Mouse (Mus musculus) neutrophil, adult 59 days (primary cell): ENCODE results near the gene Mbd4. TPM values are rescaled to one million over a fixed set of nuclear protein-coding genes. Genes with fewer than 3 reads are reported as not detected.

Source experiments
- total RNA-seq, 2 experiments: library from RNA; stranded (reverse); gene quantifications; 1 replicate in 1 of 2; 2 replicates in 1 of 2; pipeline ENCODE4 v1.2.4; 2023

The Mbd4 gene
- 1 to 10 TPM; 8.9 to 9.1 TPM for total RNA-seq

GRCm38 (mm10) chr6:115853091-115853813, at the start of gene Mbd4, which contains the start of gene Ift122:
TSS of gene Mbd4 (minus strand) at chr6:115853371.
TSS of gene Ift122 (plus strand) at chr6:115853470.

GRCm38 (mm10) chr6:115838161-115838597, 15.0 kb downstream of the Mbd4 start, which contains the start of gene Efcab12:
TSS of gene Efcab12 (minus strand) at chr6:115838412.

GRCm38 (mm10) chr6:115808488-115809231, 44.5 kb downstream of the Mbd4 start, which contains the start of gene Rpl32:
TSS of gene Rpl32 (minus strand) at chr6:115808747.

Other genes with a start within 250 kb of the Mbd4 start
- 100 to 1,000 TPM; 246 to 249 TPM for gene Raf1, start 176.7 kb downstream of the Mbd4 start, total RNA-seq
- 10 to 100 TPM; 52.4 to 60.3 TPM for gene Tmem40, start 91.0 kb downstream of the Mbd4 start, total RNA-seq
- under 1 TPM; 0.38 to 0.40 TPM for gene Cand2, start 78.8 kb downstream of the Mbd4 start, total RNA-seq
- gene Rpl32, start 44.6 kb downstream of the Mbd4 start, total RNA-seq = 100 to 1,000 TPM; 874 to 985 TPM
- not detected for gene Efcab12, start 15.0 kb downstream of the Mbd4 start, total RNA-seq
- gene Ift122, start 99 bp upstream of the Mbd4 start, total RNA-seq = 1 to 10 TPM; 1.7 to 4.0 TPM
- not detected for gene Rho, start 78.4 kb upstream of the Mbd4 start, total RNA-seq
- gene H1foo, start 91.6 kb upstream of the Mbd4 start, total RNA-seq = not detected
- gene Plxnd1, start 141.6 kb upstream of the Mbd4 start, total RNA-seq = 100 to 1,000 TPM in 1 of 2 experiments, 10 to 100 TPM in 1; 83.1 to 142 TPM